Mouse (Mus musculus): ENCODE results near the gene Ube2q1.

Gene Ube2q1

GRCm38 (mm10) chr3:89772968-89773709 lies at the start of gene Ube2q1:
TSS of gene Ube2q1 (plus strand) at chr3:89773616.
- DNase-seq (ENCODE audit: low read depth in 2 of 2, low spot score in 2 of 2) = peak; percentile 92 to 94

- peak; percentile 10 to 45 for DNase-seq (ENCODE audit: low read depth in 2 of 2, low spot score in 2 of 2)
These were observed 46.4 kb upstream of the Ube2q1 start for GRCm38 (mm10) chr3:89727028-89727427.

- no peak for DNase-seq (ENCODE audit: low read depth in 2 of 2, low spot score in 2 of 2)
These were observed 44.6 kb upstream of the Ube2q1 start for GRCm38 (mm10) chr3:89728848-89729247.

- DNase-seq (ENCODE audit: low read depth in 2 of 2, low spot score in 2 of 2) = peak; percentile 86 to 89
These were observed 42.8 kb upstream of the Ube2q1 start for GRCm38 (mm10) chr3:89730350-89731331.

- no peak for DNase-seq (ENCODE audit: low read depth in 2 of 2, low spot score in 2 of 2)
These were observed 41.3 kb upstream of the Ube2q1 start for GRCm38 (mm10) chr3:89732091-89732490.

GRCm38 (mm10) chr3:89738509-89738908 lies 34.9 kb upstream of the Ube2q1 start:
- no peak for DNase-seq (ENCODE audit: low read depth in 2 of 2, low spot score in 2 of 2)

GRCm38 (mm10) chr3:89752307-89752706 lies 21.1 kb upstream of the Ube2q1 start:
- no peak for DNase-seq (ENCODE audit: low read depth in 2 of 2, low spot score in 2 of 2)

- no peak for DNase-seq (ENCODE audit: low read depth in 2 of 2, low spot score in 2 of 2)
These were observed 18.1 kb upstream of the Ube2q1 start for GRCm38 (mm10) chr3:89755283-89755682.

GRCm38 (mm10) chr3:89757851-89758250 lies 15.6 kb upstream of the Ube2q1 start:
- DNase-seq (ENCODE audit: low read depth in 2 of 2, low spot score in 2 of 2) = no peak

- DNase-seq (ENCODE audit: low read depth in 2 of 2, low spot score in 2 of 2) = no peak
These were observed 13.6 kb upstream of the Ube2q1 start for GRCm38 (mm10) chr3:89759786-89760185.

GRCm38 (mm10) chr3:89764119-89764724 lies 9.2 kb upstream of the Ube2q1 start, which contains the start of gene Chrnb2:
TSS of gene Chrnb2 (minus strand) at chr3:89764632.
- DNase-seq (ENCODE audit: low read depth in 2 of 2, low spot score in 2 of 2) = peak; percentile 60 to 65

- DNase-seq (ENCODE audit: low read depth in 2 of 2, low spot score in 2 of 2) = no peak
These were observed 3.8 kb upstream of the Ube2q1 start for GRCm38 (mm10) chr3:89769584-89769983.

- DNase-seq (ENCODE audit: low read depth in 2 of 2, low spot score in 2 of 2) = no peak
These were observed 2.9 kb upstream of the Ube2q1 start for GRCm38 (mm10) chr3:89770425-89771002.

- DNase-seq (ENCODE audit: low read depth in 2 of 2, low spot score in 2 of 2) = peak; percentile 87 to 90
These were observed 838 bp upstream of the Ube2q1 start for GRCm38 (mm10) chr3:89772588-89772967.

GRCm38 (mm10) chr3:89773740-89774211 lies 360 bp downstream of the Ube2q1 start:
- DNase-seq (ENCODE audit: low read depth in 2 of 2, low spot score in 2 of 2) = peak; percentile 16 to 25

- DNase-seq (ENCODE audit: low read depth in 2 of 2, low spot score in 2 of 2) = peak in 1 of 2 experiments; percentile 4
These were observed 982 bp downstream of the Ube2q1 start for GRCm38 (mm10) chr3:89774236-89774960.

GRCm38 (mm10) chr3:89776001-89776400 lies 2.6 kb downstream of the Ube2q1 start:
- DNase-seq (ENCODE audit: low read depth in 2 of 2, low spot score in 2 of 2) = no peak

- DNase-seq (ENCODE audit: low read depth in 2 of 2, low spot score in 2 of 2) = no peak
These were observed 6.7 kb downstream of the Ube2q1 start for GRCm38 (mm10) chr3:89780102-89780501.

- no peak for DNase-seq (ENCODE audit: low read depth in 2 of 2, low spot score in 2 of 2)
These were observed 8.2 kb downstream of the Ube2q1 start for GRCm38 (mm10) chr3:89781640-89782039.

Measured in CD8-positive naive resting alpha-beta T cell, adult 2 months (primary cell).